Mouse (Mus musculus) MEL (cell line): Measurements from ENCODE around the gene Vcp. TPM values are rescaled to one million over a fixed set of nuclear protein-coding genes. Genes with fewer than 3 reads are reported as not detected.

Experiments used
- DNase-seq: peaks from one replicate; pipeline ENCODE4 v3.0.0; 2011; ENCODE audit warnings: low read depth, low spot score
- H3K27ac ChIP-seq: 2 replicates; pipeline ENCODE4 v1.5.1; 2012; ENCODE audit warnings: low read depth, mild to moderate bottlenecking, control low read depth, low read length, moderate library complexity; ENCODE audit not compliant: control insufficient read depth
- H3K27me3 ChIP-seq, 2 experiments: fragments of 150-350 bp in 1 of 2; sonication (generic) in 1 of 2; 2 replicates each; pipeline ENCODE4 v1.6.1; 2012; ENCODE audit warnings: low read length in 2 of 2, mild to moderate bottlenecking in 2 of 2, improper control_type of control experiment in 1 of 2, moderate library complexity in 1 of 2; ENCODE audit not compliant: insufficient read depth in 2 of 2, control insufficient read depth in 1 of 2
- H3K36me3 ChIP-seq, 2 experiments: 2 replicates each; pipeline ENCODE4 v1.6.1; 2012 to 2014; ENCODE audit warnings: low read length in 2 of 2, improper control_type of control experiment in 1 of 2, inconsistent platforms in 1 of 2, mild to moderate bottlenecking in 1 of 2; ENCODE audit not compliant: insufficient read depth in 2 of 2, control insufficient read depth in 1 of 2
- H3K4me1 ChIP-seq, 2 experiments: fragments of 150-350 bp in 1 of 2; sonication (generic) in 1 of 2; 2 replicates each; pipeline ENCODE4 v1.6.1; 2012; ENCODE audit warnings: low read length in 2 of 2, improper control_type of control experiment in 1 of 2, mild to moderate bottlenecking in 1 of 2; ENCODE audit not compliant: insufficient read depth in 2 of 2, control insufficient read depth in 1 of 2
- H3K4me3 ChIP-seq, 2 experiments: fragments of 150-350 bp in 1 of 2; sonication (generic) in 1 of 2; 2 replicates each; pipeline ENCODE4 v1.5.1; 2012; ENCODE audit warnings: low read depth in 2 of 2, low read length in 2 of 2, mild to moderate bottlenecking in 2 of 2, moderate library complexity in 2 of 2, control low read depth in 1 of 2, improper control_type of control experiment in 1 of 2; ENCODE audit not compliant: control insufficient read depth in 1 of 2, insufficient read depth in 1 of 2
- H3K79me2 ChIP-seq: 2 replicates; pipeline ENCODE4 v1.6.1; 2012; ENCODE audit warnings: mild to moderate bottlenecking, low read length, moderate library complexity; ENCODE audit not compliant: control insufficient read depth, poor library complexity, insufficient read depth
- H3K9ac ChIP-seq: 2 replicates; pipeline ENCODE4 v1.6.1; 2012; ENCODE audit warnings: low read depth, mild to moderate bottlenecking, control low read depth, low read length, moderate library complexity; ENCODE audit not compliant: control insufficient read depth, poor library complexity, severe bottlenecking
- H3K9me3 ChIP-seq: fragments of 150-350 bp; sonication (generic); replicated peaks from 2 replicates; pipeline ENCODE4 v1.6.1; 2012; ENCODE audit warnings: mild to moderate bottlenecking, low read length, improper control_type of control experiment, moderate library complexity; ENCODE audit not compliant: insufficient read depth
- E2F4 ChIP-seq: IDR thresholded peaks from 2 replicates; pipeline ENCODE4 v1.6.1; 2011; ENCODE audit warnings: low read depth, low read length, improper control_type of control experiment, borderline replicate concordance
- ETS1 ChIP-seq: IDR thresholded peaks from 2 replicates; pipeline ENCODE4 v1.6.1; 2012; ENCODE audit warnings: low read depth, mild to moderate bottlenecking, inconsistent platforms, low read length, improper control_type of control experiment, moderate library complexity
- GABPA ChIP-seq: IDR thresholded peaks from 2 replicates; pipeline ENCODE4 v1.6.1; 2012; ENCODE audit warnings: low read depth, mild to moderate bottlenecking, inconsistent platforms, low read length, improper control_type of control experiment, moderate library complexity
- MXI1 ChIP-seq: IDR thresholded peaks from 2 replicates; pipeline ENCODE4 v1.6.1; 2011; ENCODE audit warnings: mild to moderate bottlenecking, low read depth, low read length, improper control_type of control experiment
- POLR2A ChIP-seq, 2 experiments: IDR thresholded peaks; 2 replicates each; pipeline ENCODE4 v1.6.1; 2011 to 2012; ENCODE audit warnings: low read length in 2 of 2, mild to moderate bottlenecking in 2 of 2, control low read depth in 1 of 2, improper control_type of control experiment in 1 of 2, low read depth in 1 of 2, moderate library complexity in 1 of 2; ENCODE audit not compliant: control insufficient read depth in 1 of 2, insufficient read depth in 1 of 2, poor library complexity in 1 of 2
- SIN3A ChIP-seq: IDR thresholded peaks from 2 replicates; pipeline ENCODE4 v1.6.1; 2012; ENCODE audit warnings: low read length, improper control_type of control experiment, inconsistent platforms
- TCF12 ChIP-seq: IDR thresholded peaks from 2 replicates; pipeline ENCODE4 v1.6.1; 2014; ENCODE audit warnings: low read depth, mild to moderate bottlenecking, inconsistent platforms, low read length, improper control_type of control experiment, moderate library complexity
- UBTF ChIP-seq: IDR thresholded peaks from 2 replicates; pipeline ENCODE4 v1.6.1; 2012; ENCODE audit warnings: low read depth, mild to moderate bottlenecking, inconsistent platforms, low read length, improper control_type of control experiment, moderate library complexity, borderline replicate concordance; ENCODE audit not compliant: insufficient read depth
- ZMIZ1 ChIP-seq: IDR thresholded peaks from 2 replicates; pipeline ENCODE4 v1.6.1; 2012; ENCODE audit warnings: low read depth, mild to moderate bottlenecking, inconsistent platforms, low read length, improper control_type of control experiment, moderate library complexity
- ZNF384 ChIP-seq: IDR thresholded peaks from 2 replicates; pipeline ENCODE4 v1.6.1; 2012; ENCODE audit warnings: low read depth, mild to moderate bottlenecking, inconsistent platforms, low read length, improper control_type of control experiment
- polyA plus RNA-seq, 2 experiments: library from polyadenylated mRNA; stranded (reverse) in 1 of 2; unstranded in 1 of 2; fragments of >175 nt in 1 of 2; fragments of >200 nt in 1 of 2; gene quantifications; 2 replicates each; pipeline versions ENCODE4 v1.2.1 to v1.2.4; 2012; ENCODE audit warnings: low replicate concordance in 2 of 2, low read depth in 1 of 2; ENCODE audit not compliant: insufficient read length in 2 of 2, insufficient read depth in 1 of 2, missing spikeins in 1 of 2
- total RNA-seq: library from RNA; depleted of rRNA; stranded (reverse); fragments of 300-350 nt; gene quantifications from 2 replicates; pipeline ENCODE4 v1.2.3, GENCODE M21; 2012

Vcp gene
- total and polyA plus RNA-seq, 3 experiments = 264 to 792 (median 420) TPM

- Histone ChIP-seq H3K79me2 (no peaks in the 10 kb centered on the region; the same call in 1 of the 2 replicates), H3K27me3 (peaks cover 0 to 1% of the 10 kb centered on the region in 2 experiments; a peak in 1 of 4 replicates)
Observed at GRCm38 (mm10) chr4:42945043-42945442, 55.3 kb downstream of the Vcp start.

DNA sequence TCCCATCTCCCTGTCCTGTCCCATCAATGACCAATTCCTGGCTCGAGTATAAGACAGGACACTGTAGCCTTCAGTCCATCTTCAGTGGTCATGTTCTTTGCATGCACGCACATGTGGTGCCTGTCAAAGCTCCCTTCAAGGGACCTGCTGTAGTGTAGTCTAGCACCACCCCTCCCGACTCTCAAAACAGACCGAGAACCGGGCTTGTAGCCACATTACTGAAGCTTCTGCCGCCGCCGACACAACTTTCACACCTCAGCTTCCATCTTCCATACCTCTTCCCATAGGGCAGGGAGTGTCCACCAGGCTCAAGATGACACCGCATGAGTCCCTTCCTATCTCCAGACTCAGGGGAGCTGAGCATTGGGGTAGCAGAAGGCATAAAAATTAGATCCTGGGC, 56.1 kb downstream of the Vcp start:
- Histone ChIP-seq H3K27ac (no peak overlapping the region), H3K4me3 (no peak overlapping the region), H3K9me3 (no peaks in the 10 kb centered on the region), H3K4me1 (peaks cover 0 to 9% of the 10 kb centered on the region in 2 experiments; a peak in 1 of 4 replicates), H3K9ac (no peak overlapping the region), H3K79me2 (no peaks in the 10 kb centered on the region), H3K27me3 (peaks cover 0 to 1% of the 10 kb centered on the region in 2 experiments; a peak in 1 of 4 replicates), H3K36me3 (no peaks in the 10 kb centered on the region)
- DNase-seq = no peak
- no peak for TF ChIP-seq SIN3A
- TF ChIP-seq ZMIZ1 = no peak
- TF ChIP-seq GABPA = no peak

More at GRCm38 (mm10) chr4:42945043-42945442, 55.3 kb downstream of the Vcp start:
- H3K4me3 ChIP-seq = no peak overlapping the region
- peak; percentile 32 for DNase-seq
- no peaks in the 10 kb centered on the region for H3K36me3 ChIP-seq
- H3K27ac ChIP-seq = no peak overlapping the region
- H3K4me1 ChIP-seq = peaks cover 0 to 11% of the 10 kb centered on the region in 2 experiments; a peak in 1 of 4 replicates
- no peak overlapping the region for H3K9ac ChIP-seq
- TF ChIP-seq UBTF = no peak
- peak; percentile 47; the same call in 1 of the 2 replicates for TF ChIP-seq MXI1
- no peaks in the 10 kb centered on the region for H3K9me3 ChIP-seq

DNA sequence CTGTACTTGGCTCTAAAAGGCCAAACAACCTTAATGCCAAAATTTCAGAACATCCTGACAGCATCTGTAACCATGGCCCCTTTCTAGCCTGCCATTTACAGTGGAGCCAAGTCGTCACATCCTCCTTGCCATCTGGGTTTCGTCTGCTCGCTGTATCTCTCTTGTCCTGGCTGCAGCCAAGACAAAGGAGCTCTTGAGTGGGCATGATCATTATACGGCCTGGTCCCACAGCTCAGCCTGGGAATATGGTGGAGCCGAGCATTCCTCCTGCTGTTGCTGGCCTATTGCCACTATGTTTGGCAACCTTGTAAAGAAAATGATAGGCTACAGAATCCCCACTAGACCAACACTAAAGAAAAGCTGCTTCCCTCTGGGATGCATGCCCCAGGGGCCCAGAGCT, 57.0 kb downstream of the Vcp start:
- Histone ChIP-seq H3K4me3 (no peak overlapping the region), H3K27me3 (peaks cover 0 to 1% of the 10 kb centered on the region in 2 experiments; a peak in 1 of 4 replicates), H3K9ac (no peak overlapping the region), H3K36me3 (no peaks in the 10 kb centered on the region), H3K4me1 (peaks cover 0 to 6% of the 10 kb centered on the region in 2 experiments; a peak in 1 of 4 replicates), H3K79me2 (no peaks in the 10 kb centered on the region), H3K9me3 (no peaks in the 10 kb centered on the region), H3K27ac (no peak overlapping the region)
- TF ChIP-seq ETS1 (no peak), POLR2A (IDR thresholded peaks at IDR 0.05; ENCODE audit: control insufficient read depth in 1 of 2, insufficient read depth in 1 of 2, low read depth in 1 of 2, low read length in 2 of 2, poor library complexity in 1 of 2) (no peak), ZNF384 (no peak), MXI1 (no peak), TCF12 (no peak), GABPA (no peak), E2F4 (no peak)
- DNase-seq = no peak
